Mouse (Mus musculus) hindlimb bud, embryonic 11.5 days (tissue): Measurements from ENCODE around the gene Col1a2.

Experiments used
- DNase-seq: peaks from one replicate; pipeline ENCODE4 v3.0.0-alpha.2; 2012; ENCODE audit warnings: low read depth, low spot score; ENCODE audit errors: extremely low spot score

Col1a2 gene

GRCm38 (mm10) chr6:4579620-4580019 lies 75.0 kb downstream of the Col1a2 start:
- DNase-seq, result no peak

- DNase-seq, result no peak
These were observed 78.9 kb downstream of the Col1a2 start for GRCm38 (mm10) chr6:4583485-4583884.

DNA sequence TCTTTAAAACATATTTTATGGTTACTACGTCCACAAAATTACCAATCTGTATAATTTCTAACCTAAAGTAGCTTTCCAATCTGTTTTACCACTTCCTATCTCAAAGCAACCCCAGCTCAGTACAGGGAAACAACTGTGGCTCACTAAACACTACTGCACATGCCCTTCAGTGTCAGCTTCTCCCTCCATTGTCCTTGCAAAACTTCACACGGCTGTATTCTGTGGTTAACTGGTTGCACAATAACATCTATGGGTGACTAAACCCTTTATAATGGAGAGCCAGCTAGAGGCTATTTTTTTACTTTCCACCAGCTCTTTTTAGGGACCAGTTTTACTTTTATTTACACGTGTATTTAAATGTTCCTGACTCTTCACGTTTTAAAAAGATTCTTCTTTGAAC lies 83.3 kb downstream of the Col1a2 start:
- no peak for DNase-seq

- no peak for DNase-seq
These were observed 84.1 kb downstream of the Col1a2 start for GRCm38 (mm10) chr6:4588722-4589121.

DNA sequence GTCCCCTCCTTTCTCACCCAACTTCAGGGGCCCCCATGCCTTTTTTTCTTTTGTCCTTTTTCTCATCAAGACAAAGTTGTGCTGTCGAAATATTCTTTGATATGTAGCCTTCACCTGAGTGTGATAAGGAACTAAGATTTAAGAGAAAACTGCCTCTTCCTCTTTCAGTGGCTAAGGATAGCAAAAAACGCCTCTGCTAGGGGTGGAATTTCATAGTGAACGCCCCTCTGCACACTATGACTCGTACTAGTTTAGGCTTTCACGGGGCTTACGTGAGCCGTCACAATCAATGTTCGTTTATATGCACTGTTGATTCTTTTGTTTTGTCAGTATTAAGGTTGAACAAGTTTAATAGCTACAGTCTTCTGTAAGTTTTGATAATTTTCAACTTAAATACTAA lies 85.5 kb downstream of the Col1a2 start:
- DNase-seq, result no peak
